Mouse (Mus musculus): ENCODE results near the gene Olfr1443. TPM values are rescaled to one million over a fixed set of nuclear protein-coding genes. Genes with fewer than 3 reads are reported as not detected.
"Not testable (repeated sequence)": the region's sequence is repeated elsewhere in the genome, so short reads cannot be mapped to it uniquely, and the experiment has no call there.

Gene Olfr1443
- polyA plus RNA-seq, 1 experiment from 2014 or later, result not detected

- no peaks in the 10 kb centered on the region for H3K4me1 ChIP-seq (replicated peaks; ENCODE audit: control insufficient read depth, insufficient read depth, low read length)
- ATAC-seq, result no peak
- H3K4me2 ChIP-seq (replicated peaks; ENCODE audit: low read depth), result no peak overlapping the region
- TF ChIP-seq CTCF (IDR thresholded peaks at IDR 0.05; ENCODE audit: low read depth), result no peak
- no peak overlapping the region for H3K27ac ChIP-seq (ENCODE audit: low read depth, low read length)
- H3K4me3 ChIP-seq (ENCODE audit: low read depth, low read length), result no peak overlapping the region
- no peaks in the 10 kb centered on the region for H3K9me3 ChIP-seq (ENCODE audit: control insufficient read depth)
- no peak overlapping the region for H3K9ac ChIP-seq (ENCODE audit: low read depth, low read length)
- H3K36me3 ChIP-seq (ENCODE audit: control insufficient read depth, insufficient read depth), result no peaks in the 10 kb centered on the region
- H3K27me3 ChIP-seq (replicated peaks; ENCODE audit: control insufficient read depth, insufficient read depth, low read length), result no peaks in the 10 kb centered on the region
Measured at GRCm38 (mm10) chr19:12696221-12696620, 18.3 kb downstream of the Olfr1443 start.

GRCm38 (mm10) chr19:12708458-12708857 lies 30.5 kb downstream of the Olfr1443 start:
- no peaks in the 10 kb centered on the region for H3K4me1 ChIP-seq (replicated peaks; ENCODE audit: control insufficient read depth, insufficient read depth, low read length)
- no peak overlapping the region for H3K4me3 ChIP-seq (ENCODE audit: low read depth, low read length)
- no peak overlapping the region for H3K9ac ChIP-seq (ENCODE audit: low read depth, low read length)
- no peak for ATAC-seq
- H3K36me3 ChIP-seq (ENCODE audit: control insufficient read depth, insufficient read depth), result no peaks in the 10 kb centered on the region
- no peak overlapping the region for H3K27ac ChIP-seq (ENCODE audit: low read depth, low read length)
- no peak overlapping the region for H3K4me2 ChIP-seq (replicated peaks; ENCODE audit: low read depth)
- TF ChIP-seq CTCF (IDR thresholded peaks at IDR 0.05; ENCODE audit: low read depth), result no peak
- H3K9me3 ChIP-seq (ENCODE audit: control insufficient read depth), result no peaks in the 10 kb centered on the region
- 69% methylated on average over 2 of the region's 2 CpGs for WGBS
- no peaks in the 10 kb centered on the region for H3K27me3 ChIP-seq (replicated peaks; ENCODE audit: control insufficient read depth, insufficient read depth, low read length)

- Histone ChIP-seq H3K27me3 (replicated peaks; ENCODE audit: control insufficient read depth, insufficient read depth, low read length) (no peaks in the 10 kb centered on the region), H3K4me1 (replicated peaks; ENCODE audit: control insufficient read depth, insufficient read depth, low read length) (no peaks in the 10 kb centered on the region), H3K4me3 (ENCODE audit: low read depth, low read length) (no peak overlapping the region), H3K9me3 (ENCODE audit: control insufficient read depth) (no peaks in the 10 kb centered on the region), H3K36me3 (ENCODE audit: control insufficient read depth, insufficient read depth) (no peaks in the 10 kb centered on the region), H3K9ac (ENCODE audit: low read depth, low read length) (no peak overlapping the region), H3K27ac (ENCODE audit: low read depth, low read length) (no peak overlapping the region), H3K4me2 (replicated peaks; ENCODE audit: low read depth) (no peak overlapping the region)
- ATAC-seq, result no peak
- TF ChIP-seq CTCF (IDR thresholded peaks at IDR 0.05; ENCODE audit: low read depth), result no peak
Measured at GRCm38 (mm10) chr19:12708986-12709385, 31.1 kb downstream of the Olfr1443 start.

GRCm38 (mm10) chr19:12719189-12719588 lies 41.3 kb downstream of the Olfr1443 start:
- Histone ChIP-seq H3K4me2 (replicated peaks; ENCODE audit: low read depth) (no peak overlapping the region), H3K4me1 (replicated peaks; ENCODE audit: control insufficient read depth, insufficient read depth, low read length) (no peaks in the 10 kb centered on the region), H3K27ac (ENCODE audit: low read depth, low read length) (no peak overlapping the region), H3K9ac (ENCODE audit: low read depth, low read length) (no peak overlapping the region), H3K9me3 (ENCODE audit: control insufficient read depth) (no peaks in the 10 kb centered on the region), H3K27me3 (replicated peaks; ENCODE audit: control insufficient read depth, insufficient read depth, low read length) (no peaks in the 10 kb centered on the region), H3K4me3 (ENCODE audit: low read depth, low read length) (no peak overlapping the region), H3K36me3 (ENCODE audit: control insufficient read depth, insufficient read depth) (no peaks in the 10 kb centered on the region)
- 71% methylated on average over 6 of the region's 6 CpGs for WGBS
- TF ChIP-seq CTCF (IDR thresholded peaks at IDR 0.05; ENCODE audit: low read depth), result no peak
- no peak for ATAC-seq

GRCm38 (mm10) chr19:12720463-12720862 lies 42.6 kb downstream of the Olfr1443 start:
- TF ChIP-seq CTCF (IDR thresholded peaks at IDR 0.05; ENCODE audit: low read depth), result no peak
- ATAC-seq, result no peak

GRCm38 (mm10) chr19:12720919-12721318 lies 43.0 kb downstream of the Olfr1443 start:
- ATAC-seq, result not testable (repeated sequence)

More at GRCm38 (mm10) chr19:12720463-12720862, 42.6 kb downstream of the Olfr1443 start:
- WGBS, result 58% methylated on average over 2 of the region's 2 CpGs
- Histone ChIP-seq H3K27me3 (replicated peaks; ENCODE audit: control insufficient read depth, insufficient read depth, low read length) (no peaks in the 10 kb centered on the region), H3K9ac (ENCODE audit: low read depth, low read length) (no peak overlapping the region), H3K4me1 (replicated peaks; ENCODE audit: control insufficient read depth, insufficient read depth, low read length) (no peaks in the 10 kb centered on the region), H3K9me3 (ENCODE audit: control insufficient read depth) (no peaks in the 10 kb centered on the region), H3K36me3 (ENCODE audit: control insufficient read depth, insufficient read depth) (no peaks in the 10 kb centered on the region), H3K4me2 (replicated peaks; ENCODE audit: low read depth) (no peak overlapping the region), H3K4me3 (ENCODE audit: low read depth, low read length) (no peak overlapping the region), H3K27ac (ENCODE audit: low read depth, low read length) (no peak overlapping the region)

GRCm38 (mm10) chr19:12721596-12721995 lies 43.7 kb downstream of the Olfr1443 start:
- WGBS, result 91% methylated on average over 7 of the region's 7 CpGs
- H3K4me1 ChIP-seq (replicated peaks; ENCODE audit: control insufficient read depth, insufficient read depth, low read length); H3K4me3 ChIP-seq (ENCODE audit: low read depth, low read length); H3K27ac ChIP-seq (ENCODE audit: low read depth, low read length); H3K27me3 ChIP-seq (replicated peaks; ENCODE audit: control insufficient read depth, insufficient read depth, low read length); H3K4me2 ChIP-seq (replicated peaks; ENCODE audit: low read depth); H3K36me3 ChIP-seq (ENCODE audit: control insufficient read depth, insufficient read depth); H3K9ac ChIP-seq (ENCODE audit: low read depth, low read length); H3K9me3 ChIP-seq (ENCODE audit: control insufficient read depth); ATAC-seq: not testable (repeated sequence)

More at GRCm38 (mm10) chr19:12720919-12721318, 43.0 kb downstream of the Olfr1443 start:
- not testable (repeated sequence) for H3K4me1 ChIP-seq (replicated peaks; ENCODE audit: control insufficient read depth, insufficient read depth, low read length); H3K27ac ChIP-seq (ENCODE audit: low read depth, low read length); H3K27me3 ChIP-seq (replicated peaks; ENCODE audit: control insufficient read depth, insufficient read depth, low read length); H3K9ac ChIP-seq (ENCODE audit: low read depth, low read length); H3K36me3 ChIP-seq (ENCODE audit: control insufficient read depth, insufficient read depth); H3K4me3 ChIP-seq (ENCODE audit: low read depth, low read length); H3K4me2 ChIP-seq (replicated peaks; ENCODE audit: low read depth); H3K9me3 ChIP-seq (ENCODE audit: control insufficient read depth)
- 84% methylated on average over 5 of the region's 5 CpGs for WGBS

Data from intestine, postnatal 0 days (tissue).